Comparison of ENCODE assay signal across 22 mouse cellular contexts in genomic region chr6:9834884-9835476, GRCm38 (mm10).
DNase-seq lines count a peak whose midpoint lies in the region; ATAC-seq and TF ChIP-seq lines count a peak whose summit lies in the region.
"Had no signal": no experiment of that assay in that cellular context is flagged by ENCODE, and none has a peak within 500 bp of the region (broad histone marks: within the 10 kb centered on the region; RNA-seq: fewer than 3 reads in every experiment).

No protein-coding gene starts in this region.

- peak; percentile 87 for ATAC-seq in hindbrain, embryonic 13.5 days (ENCODE audit: low FRiP score)
- no peak for ATAC-seq in hindbrain, embryonic 11.5 days (ENCODE audit: low FRiP score)
- ATAC-seq in forebrain, embryonic 12.5 days (ENCODE audit: low FRiP score): peak; percentile 80; the same call in 1 of the 2 replicates
- ATAC-seq in hindbrain, embryonic 15.5 days (ENCODE audit: low FRiP score, low read depth): peak; percentile 77
- 0 out of 2 replicates have a peak, but pooled peaks have one; percentile 5 for ATAC-seq in midbrain, postnatal 0 days (ENCODE audit: low FRiP score)
- ATAC-seq: intestine, postnatal 0 days; lung, postnatal 0 days; Patski had no signal

- peaks cover 4% of the 10 kb centered on the region; the same call in 1 of the 2 replicates for H3K4me1 ChIP-seq in hindbrain, embryonic 13.5 days (replicated peaks)
- H3K4me1 ChIP-seq in hindbrain, embryonic 11.5 days (replicated peaks; ENCODE audit: control insufficient read depth, insufficient read depth, low read length): no peaks in the 10 kb centered on the region
- peaks cover 4% of the 10 kb centered on the region; the same call in 1 of the 2 replicates for H3K4me1 ChIP-seq in forebrain, embryonic 12.5 days
- peaks cover 4% of the 10 kb centered on the region; the same call in 1 of the 2 replicates for H3K4me1 ChIP-seq in hindbrain, embryonic 15.5 days (replicated peaks)
- peaks cover 2% of the 10 kb centered on the region; the same call in 1 of the 2 replicates for H3K4me1 ChIP-seq in midbrain, postnatal 0 days (ENCODE audit: insufficient read depth, low read length)
- H3K4me1 ChIP-seq: embryonic facial prominence, embryonic 15.5 days; limb, embryonic 12.5 days; megakaryocyte, embryonic 14.5 days had no signal

- H3K36me3 ChIP-seq in hindbrain, embryonic 13.5 days: no peaks in the 10 kb centered on the region
- no peaks in the 10 kb centered on the region for H3K36me3 ChIP-seq in hindbrain, embryonic 11.5 days (ENCODE audit: control insufficient read depth, insufficient read depth, low read length)
- H3K36me3 ChIP-seq in forebrain, embryonic 12.5 days (replicated peaks): no peaks in the 10 kb centered on the region
- H3K36me3 ChIP-seq in hindbrain, embryonic 15.5 days: no peaks in the 10 kb centered on the region
- H3K36me3 ChIP-seq in midbrain, postnatal 0 days (ENCODE audit: insufficient read depth, low read length): no peaks in the 10 kb centered on the region
- H3K36me3 ChIP-seq: embryonic facial prominence, embryonic 15.5 days; limb, embryonic 12.5 days had no signal

- no peak overlapping the region for H3K9ac ChIP-seq in hindbrain, embryonic 13.5 days
- H3K9ac ChIP-seq in hindbrain, embryonic 11.5 days (ENCODE audit: low read depth, low read length): no peak overlapping the region
- H3K9ac ChIP-seq in forebrain, embryonic 12.5 days: no peak overlapping the region
- no peak overlapping the region for H3K9ac ChIP-seq in hindbrain, embryonic 15.5 days
- no peak overlapping the region for H3K9ac ChIP-seq in midbrain, postnatal 0 days (replicated peaks; ENCODE audit: low read length, poor library complexity, severe bottlenecking)
- H3K9ac ChIP-seq: embryonic facial prominence, embryonic 15.5 days; limb, embryonic 12.5 days; liver, embryonic 14.5 days had no signal

- no peaks in the 10 kb centered on the region for H3K27me3 ChIP-seq in hindbrain, embryonic 13.5 days
- no peaks in the 10 kb centered on the region for H3K27me3 ChIP-seq in hindbrain, embryonic 11.5 days (ENCODE audit: control insufficient read depth, insufficient read depth, low read length)
- H3K27me3 ChIP-seq in forebrain, embryonic 12.5 days: no peaks in the 10 kb centered on the region
- no peaks in the 10 kb centered on the region for H3K27me3 ChIP-seq in hindbrain, embryonic 15.5 days
- no peaks in the 10 kb centered on the region for H3K27me3 ChIP-seq in midbrain, postnatal 0 days (ENCODE audit: insufficient read depth, low read length)
- H3K27me3 ChIP-seq: embryonic facial prominence, embryonic 15.5 days; limb, embryonic 12.5 days; megakaryocyte, embryonic 14.5 days; Patski had no signal

- H3K4me3 ChIP-seq in hindbrain, embryonic 13.5 days: no peak overlapping the region
- H3K4me3 ChIP-seq in hindbrain, embryonic 11.5 days (ENCODE audit: low read depth, low read length): no peak overlapping the region
- no peak overlapping the region for H3K4me3 ChIP-seq in forebrain, embryonic 12.5 days (replicated peaks)
- no peak overlapping the region for H3K4me3 ChIP-seq in hindbrain, embryonic 15.5 days
- no peak overlapping the region for H3K4me3 ChIP-seq in midbrain, postnatal 0 days (ENCODE audit: low read depth, low read length)
- H3K4me3 ChIP-seq: embryonic facial prominence, embryonic 15.5 days; limb, embryonic 12.5 days; megakaryocyte, embryonic 14.5 days had no signal

- H3K27ac ChIP-seq in hindbrain, embryonic 13.5 days: 0 out of 2 replicates have a peak overlapping the region, but pooled peaks have one; percentile 23
- no peak overlapping the region for H3K27ac ChIP-seq in hindbrain, embryonic 11.5 days (ENCODE audit: low read depth, low read length)
- H3K27ac ChIP-seq in forebrain, embryonic 12.5 days: peak overlapping the region; percentile 31; the same call in 1 of the 2 replicates
- no peak overlapping the region for H3K27ac ChIP-seq in hindbrain, embryonic 15.5 days (replicated peaks)
- no peak overlapping the region for H3K27ac ChIP-seq in midbrain, postnatal 0 days (ENCODE audit: low read depth, low read length)
- H3K27ac ChIP-seq: embryonic facial prominence, embryonic 15.5 days; limb, embryonic 12.5 days; liver, embryonic 14.5 days had no signal

- WGBS in hindbrain, embryonic 13.5 days: 36% methylated on average over 5 of the region's 5 CpGs
- WGBS in hindbrain, embryonic 11.5 days: 52% methylated on average over 5 of the region's 5 CpGs
- WGBS in forebrain, embryonic 12.5 days: 23% methylated on average over 5 of the region's 5 CpGs
- WGBS in hindbrain, embryonic 15.5 days: 28% methylated on average over 5 of the region's 5 CpGs
- WGBS in midbrain, postnatal 0 days: 35% methylated on average over 5 of the region's 5 CpGs

- TF ChIP-seq CTCF in midbrain, postnatal 0 days (IDR thresholded peaks at IDR 0.05): no peak

- no peak for DNase-seq in hindbrain, embryonic 11.5 days (ENCODE audit: low spot score)
- peak; percentile 28 for DNase-seq in midbrain, postnatal 0 days (ENCODE audit: low spot score)
- DNase-seq in spleen, postnatal 36 days (ENCODE audit: low spot score in 2 of 2): no peak
- DNase-seq in urinary bladder, postnatal 14 days (ENCODE audit: low spot score): no peak
- no peak for DNase-seq in urinary bladder, adult 2 months (ENCODE audit: low spot score)
- DNase-seq: B cell, adult 2 months; cerebellum, adult 11-12 months; heart, postnatal 36 days; right cerebral cortex, adult 18-20 months; spleen, adult 18-20 months; thymus, postnatal 36 days had no signal

- H3K4me2 ChIP-seq in hindbrain, embryonic 13.5 days: no peak overlapping the region
- H3K4me2 ChIP-seq in hindbrain, embryonic 11.5 days (replicated peaks; ENCODE audit: low read depth, low read length): no peak overlapping the region
- no peak overlapping the region for H3K4me2 ChIP-seq in forebrain, embryonic 12.5 days
- no peak overlapping the region for H3K4me2 ChIP-seq in hindbrain, embryonic 15.5 days
- no peak overlapping the region for H3K4me2 ChIP-seq in midbrain, postnatal 0 days (ENCODE audit: low read depth, low read length, poor library complexity, severe bottlenecking)
- H3K4me2 ChIP-seq: embryonic facial prominence, embryonic 15.5 days; heart, embryonic 11.5 days; limb, embryonic 12.5 days had no signal

- no peaks in the 10 kb centered on the region; the same call in 1 of the 2 replicates for H3K9me3 ChIP-seq in hindbrain, embryonic 13.5 days
- no peaks in the 10 kb centered on the region for H3K9me3 ChIP-seq in hindbrain, embryonic 11.5 days (ENCODE audit: control insufficient read depth, low read length)
- no peaks in the 10 kb centered on the region for H3K9me3 ChIP-seq in forebrain, embryonic 12.5 days
- H3K9me3 ChIP-seq in hindbrain, embryonic 15.5 days: no peaks in the 10 kb centered on the region
- H3K9me3 ChIP-seq in midbrain, postnatal 0 days (ENCODE audit: low read length): no peaks in the 10 kb centered on the region
- H3K9me3 ChIP-seq: embryonic facial prominence, embryonic 15.5 days; limb, embryonic 12.5 days; megakaryocyte, embryonic 14.5 days had no signal

Comparison
In these comparisons a context has a peak if more than half of its experiments do, and no peak if none do; other contexts are left out.
1. H3K27ac ChIP-seq: peak in hindbrain, embryonic 13.5 days (single experiment) and forebrain, embryonic 12.5 days (single experiment); none in hindbrain, embryonic 11.5 days (single experiment), hindbrain, embryonic 15.5 days (single experiment) and midbrain, postnatal 0 days (single experiment).